Mouse (Mus musculus): ENCODE measurements around the gene Olfr9.
"Not testable (repeated sequence)": the region's sequence is repeated elsewhere in the genome, so short reads cannot be mapped to it uniquely, and the experiment has no call there.

The Olfr9 gene

DNA sequence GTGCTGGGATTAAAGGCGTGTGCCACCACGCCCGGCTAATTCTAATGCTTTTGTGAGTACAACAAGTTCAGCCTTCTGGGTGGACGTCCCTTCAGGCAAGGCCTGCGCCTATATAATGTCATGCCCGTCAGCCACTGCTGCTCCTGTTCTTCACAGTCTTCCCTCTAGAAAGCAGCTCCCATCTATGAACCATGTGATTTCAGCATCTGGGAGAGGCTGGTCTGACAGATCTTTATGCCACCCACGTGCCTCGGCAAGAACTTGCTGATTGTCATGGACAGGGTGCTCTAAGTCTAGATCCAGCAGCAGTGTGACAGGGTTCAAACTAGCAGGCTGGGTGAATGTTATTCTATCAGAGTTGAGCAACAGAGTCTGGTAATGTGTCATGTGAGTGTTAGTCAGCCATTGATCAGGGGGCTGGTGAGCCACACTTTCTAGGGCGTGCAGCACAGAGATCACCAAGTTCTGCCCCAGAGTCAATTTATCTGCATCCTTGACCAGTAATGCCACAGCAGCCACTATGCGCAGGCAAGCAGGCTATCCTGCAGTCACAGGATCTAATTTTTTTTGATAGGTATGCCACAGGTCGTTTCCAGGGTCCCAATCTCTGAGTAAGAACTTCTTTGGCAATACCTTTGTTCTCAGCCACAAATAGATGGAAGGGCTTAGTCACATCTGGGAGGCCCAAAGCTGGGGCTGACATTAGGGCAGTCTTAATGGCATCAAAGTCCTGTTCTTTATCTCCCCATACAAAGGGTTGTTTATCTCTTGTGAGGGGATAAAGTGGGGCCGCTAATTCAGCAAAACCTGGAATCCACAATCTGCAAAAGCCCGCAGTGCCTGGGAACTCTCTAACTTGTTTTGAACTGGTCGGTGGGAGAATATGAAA is 15.0 kb downstream of the Olfr9 start:
- DNase-seq: no peak

- DNase-seq: no peak
These were observed 21.1 kb downstream of the Olfr9 start, which contains the start of gene Olfr763 for GRCm38 (mm10) chr10:129010288-129010841. Gene Olfr763 (plus strand): TSS chr10:129010791.

DNA sequence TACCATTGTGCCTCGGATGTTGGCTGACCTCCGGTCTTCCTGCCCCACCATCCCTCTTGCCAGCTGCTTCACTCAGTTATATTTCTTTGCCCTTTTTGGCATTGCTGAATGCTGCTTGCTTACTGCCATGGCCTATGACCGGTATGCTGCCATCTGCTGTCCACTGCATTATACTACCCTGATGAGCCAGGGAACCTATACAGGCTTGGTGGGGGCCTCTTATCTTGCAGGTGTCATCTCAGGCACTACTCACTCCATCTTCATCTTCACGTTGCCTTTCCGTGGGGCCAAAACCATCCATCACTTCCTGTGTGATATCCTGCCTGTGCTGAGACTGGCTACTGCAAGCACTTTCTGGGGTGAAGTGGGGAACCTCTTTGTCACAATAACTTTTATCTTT is 22.3 kb downstream of the Olfr9 start:
- not testable (repeated sequence) for DNase-seq

GRCm38 (mm10) chr10:129014477-129014876 is 25.2 kb downstream of the Olfr9 start:
- DNase-seq: no peak

- DNase-seq: no peak
These were observed 34.1 kb downstream of the Olfr9 start for GRCm38 (mm10) chr10:129023319-129023718.

GRCm38 (mm10) chr10:129026018-129026662 is 36.9 kb downstream of the Olfr9 start:
- DNase-seq: peak; percentile 9

DNA sequence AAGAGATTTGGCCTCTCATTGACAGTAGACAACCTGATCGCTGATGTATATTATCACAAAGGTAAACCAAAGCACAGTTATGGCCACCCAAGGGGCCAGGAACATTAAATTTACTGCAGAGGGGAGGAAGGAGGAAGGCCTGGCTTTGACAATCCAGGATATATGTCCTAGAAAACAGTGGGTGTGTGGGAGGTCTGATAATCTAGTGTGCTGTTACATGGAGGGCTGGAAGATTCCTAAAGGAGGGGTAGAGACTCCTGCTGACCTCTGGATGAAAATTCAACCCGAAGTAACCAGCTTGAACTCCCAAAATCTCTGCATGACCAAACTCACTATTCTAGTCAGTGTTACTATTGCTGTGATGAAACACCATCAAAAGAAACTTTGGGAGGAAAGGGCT is 39.1 kb downstream of the Olfr9 start:
- no peak for DNase-seq

- DNase-seq: no peak
These were observed 50.6 kb downstream of the Olfr9 start, which contains the start of gene Olfr764-ps1 for GRCm38 (mm10) chr10:129039796-129040195. Gene Olfr764-ps1 (minus strand): TSS chr10:129039896.

Measured in cerebellum, adult 8-10 months (tissue).